Mouse (Mus musculus) forebrain, embryonic 11.5 days (tissue): ENCODE data around the gene Ggps1. TPM values are rescaled to one million over a fixed set of nuclear protein-coding genes. Genes with fewer than 3 reads are reported as not detected.

Experiments
- ATAC-seq: fragments of 200-750 bp; cut with Nextera tagmentation; replicated peaks from 2 replicates; pipeline ENCODE4 v1.8.0; 2017; ENCODE audit warnings: moderate TSS enrichment; ENCODE audit not compliant: low FRiP score
- DNase-seq: peaks from one replicate; pipeline ENCODE4 v3.0.0-alpha.2; 2017; ENCODE audit warnings: low spot score
- H3K27ac ChIP-seq: fragments of 300-500 bp; sonication (generic); 2 replicates; pipeline ENCODE4 v1.5.1; 2014; ENCODE audit warnings: low read depth, low read length
- H3K27me3 ChIP-seq: fragments of 300-500 bp; sonication (generic); 2 replicates; pipeline ENCODE4 v1.6.1; 2014; ENCODE audit warnings: mild to moderate bottlenecking, low read length, mixed read lengths; ENCODE audit not compliant: control insufficient read depth, insufficient read depth
- H3K36me3 ChIP-seq: fragments of 300-500 bp; sonication (generic); 2 replicates; pipeline ENCODE4 v1.6.1; 2014; ENCODE audit warnings: mild to moderate bottlenecking, low read length, moderate library complexity, mixed read lengths; ENCODE audit not compliant: control insufficient read depth, insufficient read depth
- H3K4me1 ChIP-seq: fragments of 300-500 bp; sonication (generic); replicated peaks from 2 replicates; pipeline ENCODE4 v1.6.1; 2014; ENCODE audit warnings: low read length, mixed read lengths; ENCODE audit not compliant: control insufficient read depth, insufficient read depth
- H3K4me2 ChIP-seq: fragments of 300-500 bp; sonication (generic); 2 replicates; pipeline ENCODE4 v1.6.1; 2014; ENCODE audit warnings: low read depth, mild to moderate bottlenecking, low read length, moderate library complexity, mixed read lengths; ENCODE audit not compliant: severe bottlenecking
- H3K4me3 ChIP-seq: fragments of 300-500 bp; sonication (generic); 2 replicates; pipeline ENCODE4 v1.5.1; 2014; ENCODE audit warnings: low read depth, low read length
- H3K9ac ChIP-seq: fragments of 300-500 bp; sonication (generic); 2 replicates; pipeline ENCODE4 v1.6.1; 2014; ENCODE audit warnings: low read length
- H3K9me3 ChIP-seq: fragments of 300-500 bp; sonication (generic); 2 replicates; pipeline ENCODE4 v1.6.1; 2016; ENCODE audit warnings: low read length, mixed read lengths; ENCODE audit not compliant: control insufficient read depth
- WGBS: fragments of 180-500 bp; shearing (Covaris S2); extraction: QIAGEN DNeasy Blood & Tissue Kit; methylation state at CpG from one replicate; pipeline ENCODE4 v1.1.7; 2014; 5-methylcytosine and 5-hydroxymethylcytosine counted together
- polyA plus RNA-seq: library from polyadenylated mRNA; unstranded; fragments of >200 nt; fragmentation: Nextera tagmentation; extraction: Ambion mirVana; gene quantifications from 2 replicates; pipeline ENCODE4 v1.2.1, GENCODE M21; 2014

The Ggps1 gene
- polyA plus RNA-seq, 1 experiment from 2014 or later, result 71.9 TPM

- WGBS, result 97% methylated on average over 2 of the region's 2 CpGs
- no peaks in the 10 kb centered on the region for H3K27me3 ChIP-seq
- no peaks in the 10 kb centered on the region for H3K4me1 ChIP-seq
- ATAC-seq, result no peak
- H3K9me3 ChIP-seq, result no peaks in the 10 kb centered on the region
- no peaks in the 10 kb centered on the region; the same call in 1 of the 2 replicates for H3K36me3 ChIP-seq
- no peak overlapping the region for H3K9ac ChIP-seq
- no peak overlapping the region for H3K4me3 ChIP-seq
- no peak overlapping the region for H3K4me2 ChIP-seq
- no peak overlapping the region for H3K27ac ChIP-seq
- no peak for DNase-seq
Observed at GRCm38 (mm10) chr13:14014001-14014400, 49.3 kb downstream of the Ggps1 start.

- H3K4me3 ChIP-seq, result no peak overlapping the region
- H3K27ac ChIP-seq, result no peak overlapping the region
- DNase-seq (no peak), ATAC-seq (no peak)
- no peak overlapping the region for H3K4me2 ChIP-seq
- no peaks in the 10 kb centered on the region for H3K4me1 ChIP-seq
- H3K9me3 ChIP-seq, result no peaks in the 10 kb centered on the region
- H3K9ac ChIP-seq, result no peak overlapping the region
- H3K36me3 ChIP-seq, result no peaks in the 10 kb centered on the region
- H3K27me3 ChIP-seq, result no peaks in the 10 kb centered on the region
- WGBS, result 92% methylated on average over 4 of the region's 4 CpGs
Observed at GRCm38 (mm10) chr13:14011454-14011995, 51.8 kb downstream of the Ggps1 start.

GRCm38 (mm10) chr13:14006056-14006455 is 57.2 kb downstream of the Ggps1 start:
- Histone ChIP-seq H3K9ac (no peak overlapping the region), H3K4me3 (no peak overlapping the region), H3K36me3 (peaks cover 3% of the 10 kb centered on the region; the same call in 1 of the 2 replicates), H3K4me2 (no peak overlapping the region), H3K9me3 (no peaks in the 10 kb centered on the region), H3K27ac (no peak overlapping the region), H3K4me1 (no peaks in the 10 kb centered on the region), H3K27me3 (no peaks in the 10 kb centered on the region)
- DNase-seq, result no peak
- 83% methylated on average over 2 of the region's 2 CpGs for WGBS
- ATAC-seq, result no peak

GRCm38 (mm10) chr13:14004999-14005398 is 58.3 kb downstream of the Ggps1 start:
- H3K4me1 ChIP-seq, result no peaks in the 10 kb centered on the region
- no peaks in the 10 kb centered on the region for H3K27me3 ChIP-seq
- H3K9me3 ChIP-seq, result no peaks in the 10 kb centered on the region
- WGBS, result 92% methylated on average over 5 of the region's 5 CpGs
- peaks cover 3% of the 10 kb centered on the region; the same call in 1 of the 2 replicates for H3K36me3 ChIP-seq
- H3K9ac ChIP-seq, result no peak overlapping the region
- DNase-seq (no peak), ATAC-seq (no peak)
- H3K4me2 ChIP-seq, result no peak overlapping the region
- H3K4me3 ChIP-seq, result no peak overlapping the region
- H3K27ac ChIP-seq, result no peak overlapping the region

- H3K4me2 ChIP-seq, result no peak overlapping the region
- WGBS, result 82% methylated on average over 4 of the region's 4 CpGs
- no peaks in the 10 kb centered on the region for H3K9me3 ChIP-seq
- peaks cover 3% of the 10 kb centered on the region; the same call in 1 of the 2 replicates for H3K36me3 ChIP-seq
- H3K27ac ChIP-seq, result no peak overlapping the region
- no peaks in the 10 kb centered on the region for H3K27me3 ChIP-seq
- H3K4me1 ChIP-seq, result no peaks in the 10 kb centered on the region
- no peak overlapping the region for H3K4me3 ChIP-seq
- no peak overlapping the region; the same call in 1 of the 2 replicates for H3K9ac ChIP-seq
- DNase-seq (no peak), ATAC-seq (no peak)
Observed at GRCm38 (mm10) chr13:14004086-14004485, 59.2 kb downstream of the Ggps1 start.

- no peaks in the 10 kb centered on the region for H3K9me3 ChIP-seq
- H3K27me3 ChIP-seq, result no peaks in the 10 kb centered on the region
- no peak overlapping the region for H3K27ac ChIP-seq
- H3K36me3 ChIP-seq, result peaks cover 3% of the 10 kb centered on the region
- H3K4me2 ChIP-seq, result no peak overlapping the region
- H3K4me1 ChIP-seq, result no peaks in the 10 kb centered on the region
- DNase-seq (no peak), ATAC-seq (no peak)
- 88% methylated on average over 2 of the region's 2 CpGs for WGBS
- no peak overlapping the region for H3K4me3 ChIP-seq
- H3K9ac ChIP-seq, result no peak overlapping the region
Observed at GRCm38 (mm10) chr13:14002706-14003105, 60.6 kb downstream of the Ggps1 start.

Other genes with a start within 250 kb of the Ggps1 start
- 44.1 and 47.7 TPM in 2 replicates for gene B3galnt2, start 109.0 kb downstream of the Ggps1 start, polyA plus RNA-seq
- 57.3 and 63.8 TPM in 2 replicates for gene Tbce, start 23.9 kb downstream of the Ggps1 start, polyA plus RNA-seq
- 84.1 and 97.3 TPM in 2 replicates for gene Arid4b, start 256 bp downstream of the Ggps1 start, polyA plus RNA-seq